In the genomic region with DNA sequence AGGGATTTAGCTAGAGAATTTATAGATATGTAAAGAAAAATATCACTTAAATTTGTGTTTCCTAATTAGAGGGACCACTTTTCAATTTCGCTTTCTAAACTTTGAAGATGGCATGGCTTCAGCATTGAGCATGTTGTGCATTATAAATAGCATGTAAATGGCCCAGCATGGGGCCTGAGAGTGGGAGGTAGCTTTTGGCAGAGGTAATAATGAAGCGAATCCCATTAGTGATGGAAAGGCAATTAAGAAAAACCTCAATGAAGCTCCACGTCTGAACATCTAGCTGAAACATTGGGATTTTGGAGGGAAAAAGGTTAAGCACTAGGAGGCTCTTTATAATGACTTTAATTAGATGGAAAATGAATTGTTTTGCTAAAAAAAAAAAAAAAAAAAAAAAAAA, we compare ENCODE assay signal across 23 mouse cellular contexts.
A peak's percentile ranks its signal among the peaks of the same experiment; 100 is the strongest.
DNase-seq lines count a peak whose midpoint lies in the region; ATAC-seq and TF ChIP-seq lines count a peak whose summit lies in the region.
"Had no signal": no experiment of that assay in that cellular context is flagged by ENCODE, and none has a peak within 500 bp of the region (broad histone marks: within the 10 kb centered on the region; RNA-seq: fewer than 3 reads in every experiment).

No protein-coding gene starts in this region.

- TF ChIP-seq CTCF in forebrain, postnatal 0 days (IDR thresholded peaks at IDR 0.05; ENCODE audit: low read depth) = no peak

- peak; percentile 60; the same call in 1 of the 2 replicates for ATAC-seq in forebrain, embryonic 12.5 days (ENCODE audit: low FRiP score)
- no peak for ATAC-seq in forebrain, postnatal 0 days
- no peak for ATAC-seq in midbrain, embryonic 14.5 days (ENCODE audit: low FRiP score, low TSS enrichment)
- ATAC-seq in forebrain, embryonic 16.5 days = peak; percentile 55; the same call in 1 of the 2 replicates
- no peak for ATAC-seq in kidney, embryonic 14.5 days (ENCODE audit: low FRiP score, low TSS enrichment)
- ATAC-seq: intestine, embryonic 15.5 days; midbrain, embryonic 16.5 days had no signal

- H3K27me3 ChIP-seq in forebrain, embryonic 12.5 days = peaks cover 24% of the 10 kb centered on the region
- H3K27me3 ChIP-seq in forebrain, postnatal 0 days (ENCODE audit: insufficient read depth, low read length) = no peaks in the 10 kb centered on the region
- no peaks in the 10 kb centered on the region for H3K27me3 ChIP-seq in midbrain, embryonic 14.5 days (ENCODE audit: control insufficient read depth, insufficient read depth, low read length)
- H3K27me3 ChIP-seq in midbrain, embryonic 10.5 days (ENCODE audit: low read depth, poor library complexity, severe bottlenecking) = no peaks in the 10 kb centered on the region
- H3K27me3 ChIP-seq in forebrain, embryonic 16.5 days (replicated peaks; ENCODE audit: control insufficient read depth, insufficient read depth, low read length) = no peaks in the 10 kb centered on the region
- H3K27me3 ChIP-seq in kidney, embryonic 14.5 days (ENCODE audit: control insufficient read depth, insufficient read depth, low read length) = no peaks in the 10 kb centered on the region
- H3K27me3 ChIP-seq: hindbrain, embryonic 15.5 days; intestine, embryonic 15.5 days; liver, embryonic 15.5 days; lung, embryonic 15.5 days; megakaryocyte, embryonic 14.5 days had no signal

- 14% methylated on average over 3 of the region's 3 CpGs for WGBS in forebrain, embryonic 12.5 days
- WGBS in forebrain, postnatal 0 days = 20% methylated on average over 3 of the region's 3 CpGs
- WGBS in midbrain, embryonic 14.5 days = 44% methylated on average over 3 of the region's 3 CpGs
- WGBS in midbrain, embryonic 10.5 days = 50% methylated on average over 3 of the region's 3 CpGs
- 6% methylated on average over 3 of the region's 3 CpGs for WGBS in forebrain, embryonic 16.5 days
- 61% methylated on average over 3 of the region's 3 CpGs for WGBS in kidney, embryonic 14.5 days

- no peak overlapping the region for H3K4me2 ChIP-seq in forebrain, embryonic 12.5 days
- H3K4me2 ChIP-seq in forebrain, postnatal 0 days (ENCODE audit: low read depth) = no peak overlapping the region
- no peak overlapping the region for H3K4me2 ChIP-seq in midbrain, embryonic 14.5 days (ENCODE audit: low read length)
- no peak overlapping the region for H3K4me2 ChIP-seq in forebrain, embryonic 16.5 days (ENCODE audit: low read length)
- no peak overlapping the region for H3K4me2 ChIP-seq in kidney, embryonic 14.5 days (replicated peaks; ENCODE audit: low read depth, low read length)
- H3K4me2 ChIP-seq: hindbrain, embryonic 15.5 days; intestine, embryonic 15.5 days; liver, embryonic 15.5 days; lung, embryonic 15.5 days had no signal

- DNase-seq in forebrain, postnatal 0 days = no peak
- DNase-seq in midbrain, embryonic 14.5 days = peak; percentile 40
- no peak for DNase-seq in midbrain, embryonic 10.5 days (ENCODE audit: low spot score)
- DNase-seq in R1 (ENCODE audit: low read depth, low spot score) = peak; percentile 1
- DNase-seq: adrenal gland, postnatal 10 days; cerebellum, adult 9-11 months; gastrocnemius, postnatal 36 days; heart, adult 2 months; kidney, adult 8-10 months; kidney, postnatal 14 days; liver; lung, postnatal 36 days; thymus, postnatal 14 days had no signal

- no peaks in the 10 kb centered on the region for H3K36me3 ChIP-seq in forebrain, embryonic 12.5 days (replicated peaks)
- no peaks in the 10 kb centered on the region for H3K36me3 ChIP-seq in forebrain, postnatal 0 days (ENCODE audit: insufficient read depth)
- no peaks in the 10 kb centered on the region for H3K36me3 ChIP-seq in midbrain, embryonic 14.5 days (ENCODE audit: control insufficient read depth, insufficient read depth, low read length)
- H3K36me3 ChIP-seq in midbrain, embryonic 10.5 days = no peaks in the 10 kb centered on the region
- no peaks in the 10 kb centered on the region for H3K36me3 ChIP-seq in forebrain, embryonic 16.5 days (ENCODE audit: control insufficient read depth, insufficient read depth)
- no peaks in the 10 kb centered on the region for H3K36me3 ChIP-seq in kidney, embryonic 14.5 days (ENCODE audit: control insufficient read depth, insufficient read depth, low read length)
- H3K36me3 ChIP-seq: hindbrain, embryonic 15.5 days; intestine, embryonic 15.5 days; limb, embryonic 10.5 days; liver, embryonic 15.5 days; lung, embryonic 15.5 days had no signal

- no peaks in the 10 kb centered on the region for H3K4me1 ChIP-seq in forebrain, embryonic 12.5 days
- no peaks in the 10 kb centered on the region for H3K4me1 ChIP-seq in forebrain, postnatal 0 days (ENCODE audit: insufficient read depth)
- no peaks in the 10 kb centered on the region for H3K4me1 ChIP-seq in midbrain, embryonic 14.5 days (ENCODE audit: control insufficient read depth, insufficient read depth, low read length)
- H3K4me1 ChIP-seq in midbrain, embryonic 10.5 days = no peaks in the 10 kb centered on the region
- H3K4me1 ChIP-seq in forebrain, embryonic 16.5 days (replicated peaks; ENCODE audit: control insufficient read depth, insufficient read depth, low read length) = no peaks in the 10 kb centered on the region
- no peaks in the 10 kb centered on the region for H3K4me1 ChIP-seq in kidney, embryonic 14.5 days (ENCODE audit: control insufficient read depth, insufficient read depth, low read length)
- H3K4me1 ChIP-seq: hindbrain, embryonic 15.5 days; intestine, embryonic 15.5 days; limb, embryonic 10.5 days; liver, embryonic 15.5 days; lung, embryonic 15.5 days; megakaryocyte, embryonic 14.5 days had no signal

- no peak overlapping the region for H3K27ac ChIP-seq in forebrain, embryonic 12.5 days
- H3K27ac ChIP-seq in forebrain, postnatal 0 days (ENCODE audit: low read depth, low read length) = no peak overlapping the region
- no peak overlapping the region for H3K27ac ChIP-seq in midbrain, embryonic 14.5 days (replicated peaks; ENCODE audit: low read depth, low read length)
- no peak overlapping the region for H3K27ac ChIP-seq in midbrain, embryonic 10.5 days (replicated peaks)
- H3K27ac ChIP-seq in forebrain, embryonic 16.5 days (ENCODE audit: low read length) = no peak overlapping the region
- no peak overlapping the region for H3K27ac ChIP-seq in kidney, embryonic 14.5 days (ENCODE audit: low read depth, low read length)
- H3K27ac ChIP-seq: heart, adult 2 months; hindbrain, embryonic 15.5 days; intestine, embryonic 15.5 days; limb, embryonic 10.5 days; liver, embryonic 15.5 days; lung, embryonic 15.5 days had no signal

- H3K9ac ChIP-seq in forebrain, embryonic 12.5 days = no peak overlapping the region
- H3K9ac ChIP-seq in forebrain, postnatal 0 days = no peak overlapping the region
- no peak overlapping the region for H3K9ac ChIP-seq in midbrain, embryonic 14.5 days (replicated peaks; ENCODE audit: low read length)
- H3K9ac ChIP-seq in forebrain, embryonic 16.5 days (replicated peaks; ENCODE audit: low read depth, low read length) = no peak overlapping the region
- H3K9ac ChIP-seq in kidney, embryonic 14.5 days (ENCODE audit: low read depth, low read length) = no peak overlapping the region
- H3K9ac ChIP-seq: hindbrain, embryonic 15.5 days; intestine, embryonic 15.5 days; liver, embryonic 15.5 days; lung, embryonic 15.5 days had no signal

- H3K4me3 ChIP-seq in forebrain, embryonic 12.5 days (replicated peaks) = no peak overlapping the region
- H3K4me3 ChIP-seq in forebrain, postnatal 0 days (ENCODE audit: low read depth, low read length) = no peak overlapping the region
- H3K4me3 ChIP-seq in midbrain, embryonic 14.5 days (replicated peaks; ENCODE audit: low read depth, low read length) = no peak overlapping the region
- no peak overlapping the region for H3K4me3 ChIP-seq in midbrain, embryonic 10.5 days
- H3K4me3 ChIP-seq in forebrain, embryonic 16.5 days (replicated peaks; ENCODE audit: low read length) = no peak overlapping the region
- no peak overlapping the region for H3K4me3 ChIP-seq in kidney, embryonic 14.5 days (ENCODE audit: low read length)
- H3K4me3 ChIP-seq: heart, adult 2 months; hindbrain, embryonic 15.5 days; intestine, embryonic 15.5 days; limb, embryonic 10.5 days; liver, embryonic 15.5 days; lung, embryonic 15.5 days; megakaryocyte, embryonic 14.5 days had no signal

- no peaks in the 10 kb centered on the region for H3K9me3 ChIP-seq in forebrain, embryonic 12.5 days
- H3K9me3 ChIP-seq in forebrain, postnatal 0 days (ENCODE audit: low read length) = no peaks in the 10 kb centered on the region
- H3K9me3 ChIP-seq in midbrain, embryonic 14.5 days (ENCODE audit: control insufficient read depth, low read length) = no peaks in the 10 kb centered on the region
- no peaks in the 10 kb centered on the region for H3K9me3 ChIP-seq in midbrain, embryonic 10.5 days (replicated peaks)
- no peaks in the 10 kb centered on the region for H3K9me3 ChIP-seq in forebrain, embryonic 16.5 days (ENCODE audit: control insufficient read depth, low read length)
- no peaks in the 10 kb centered on the region for H3K9me3 ChIP-seq in kidney, embryonic 14.5 days (ENCODE audit: control insufficient read depth, low read length)
- H3K9me3 ChIP-seq: hindbrain, embryonic 15.5 days; intestine, embryonic 15.5 days; limb, embryonic 10.5 days; liver, embryonic 15.5 days; lung, embryonic 15.5 days had no signal

Comparison
In these comparisons a context has a peak if more than half of its experiments do, and no peak if none do; other contexts are left out.
1. ATAC-seq: peak in forebrain, embryonic 12.5 days (single experiment) and forebrain, embryonic 16.5 days (single experiment); none in forebrain, postnatal 0 days (single experiment), midbrain, embryonic 14.5 days (single experiment) and kidney, embryonic 14.5 days (single experiment).
2. DNase-seq: peak in midbrain, embryonic 14.5 days (single experiment) and R1 (single experiment); none in forebrain, postnatal 0 days (single experiment) and midbrain, embryonic 10.5 days (single experiment).